Mouse (Mus musculus) heart, embryonic 11.5 days (tissue): ENCODE measurements around the gene Snapc4. TPM values are rescaled to one million over a fixed set of nuclear protein-coding genes. Genes with fewer than 3 reads are reported as not detected.

ENCODE experiments used
- polyA plus RNA-seq: library from polyadenylated mRNA; unstranded; fragments of >200 nt; fragmentation: Nextera tagmentation; extraction: Ambion mirVana; gene quantifications from 2 replicates; pipeline ENCODE4 v1.2.1, GENCODE M21; 2014

The Snapc4 gene
- polyA plus RNA-seq, 1 experiment from 2014 or later: 16.8 TPM

Other genes starting within 250 kb of the Snapc4 start
- gene Lhx3, start 172.4 kb downstream of the Snapc4 start, polyA plus RNA-seq: 0.59 and 0.63 TPM in 2 replicates
- gene Qsox2, start 143.1 kb downstream of the Snapc4 start, polyA plus RNA-seq: 11.8 and 15.6 TPM in 2 replicates
- 0.09 TPM in 1 of 2 replicates, not detected in the other for gene Ccdc187, start 86.1 kb downstream of the Snapc4 start, polyA plus RNA-seq
- 21.4 and 30.2 TPM in 2 replicates for gene Gpsm1, start 65.1 kb downstream of the Snapc4 start, polyA plus RNA-seq
- gene Dnlz, start 28.5 kb downstream of the Snapc4 start, polyA plus RNA-seq: 26.3 and 28.0 TPM in 2 replicates
- 0.38 and 0.59 TPM in 2 replicates for gene Card9, start 19.7 kb downstream of the Snapc4 start, polyA plus RNA-seq
- 87.4 and 89.1 TPM in 2 replicates for gene Entr1, start 8.7 kb upstream of the Snapc4 start, polyA plus RNA-seq
- gene Pmpca, start 8.7 kb upstream of the Snapc4 start, polyA plus RNA-seq: 112 and 134 TPM in 2 replicates
- gene Inpp5e, start 28.6 kb upstream of the Snapc4 start, polyA plus RNA-seq: 14.1 and 14.2 TPM in 2 replicates
- gene Sec16a, start 64.6 kb upstream of the Snapc4 start, polyA plus RNA-seq: 23.6 and 27.1 TPM in 2 replicates
- gene Notch1, start 136.0 kb upstream of the Snapc4 start, polyA plus RNA-seq: 20.9 and 23.5 TPM in 2 replicates
- gene Egfl7, start 199.4 kb upstream of the Snapc4 start, polyA plus RNA-seq: 145 and 157 TPM in 2 replicates
- not detected in 2 replicates for gene Gm20532, start 206.0 kb upstream of the Snapc4 start, polyA plus RNA-seq
- 15.7 and 20.6 TPM in 2 replicates for gene Agpat2, start 223.8 kb upstream of the Snapc4 start, polyA plus RNA-seq
- 13.4 and 14.9 TPM in 2 replicates for gene Fam69b, start 247.8 kb upstream of the Snapc4 start, polyA plus RNA-seq